Mouse (Mus musculus) kidney, adult 18-20 months (tissue): ENCODE results near the gene 2300002M23Rik.
A peak's percentile ranks its signal among the peaks of the same experiment; 100 is the strongest.

ENCODE experiments used
- DNase-seq: peaks from one replicate; pipeline ENCODE4 v3.0.0; 2021

The 2300002M23Rik gene

DNA sequence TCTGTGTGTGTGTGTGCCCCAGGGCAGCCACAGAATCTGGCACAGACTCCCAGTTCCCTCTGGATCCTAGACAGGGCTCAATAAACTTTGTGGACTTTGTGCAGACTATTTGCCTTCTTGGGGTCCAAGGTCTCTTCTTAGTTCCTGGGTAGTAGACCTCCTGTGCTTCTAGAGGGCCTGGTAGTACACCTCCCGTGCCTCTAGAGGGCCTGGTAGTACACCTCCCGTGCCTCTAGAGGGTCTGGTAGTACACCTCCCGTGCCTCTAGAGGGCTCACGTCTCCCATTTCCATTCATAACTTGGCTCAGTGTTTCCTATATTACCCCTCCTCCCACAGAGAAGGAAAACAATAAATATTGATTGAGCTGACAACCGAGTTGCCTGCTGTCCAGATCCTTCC, 10.4 kb upstream of the 2300002M23Rik start:
- DNase-seq = peak; percentile 71

GRCm38 (mm10) chr17:35557351-35557750, 9.9 kb upstream of the 2300002M23Rik start:
- DNase-seq = no peak

- DNase-seq = no peak
These were observed 9.0 kb upstream of the 2300002M23Rik start for GRCm38 (mm10) chr17:35558216-35558615.

GRCm38 (mm10) chr17:35567767-35568166, 517 bp downstream of the 2300002M23Rik start:
- no peak for DNase-seq

- DNase-seq = no peak
These were observed 2.1 kb downstream of the 2300002M23Rik start for GRCm38 (mm10) chr17:35569091-35569944.

GRCm38 (mm10) chr17:35570836-35571235, 3.6 kb downstream of the 2300002M23Rik start:
- DNase-seq = no peak

GRCm38 (mm10) chr17:35571477-35571876, 4.2 kb downstream of the 2300002M23Rik start:
- DNase-seq = no peak

DNA sequence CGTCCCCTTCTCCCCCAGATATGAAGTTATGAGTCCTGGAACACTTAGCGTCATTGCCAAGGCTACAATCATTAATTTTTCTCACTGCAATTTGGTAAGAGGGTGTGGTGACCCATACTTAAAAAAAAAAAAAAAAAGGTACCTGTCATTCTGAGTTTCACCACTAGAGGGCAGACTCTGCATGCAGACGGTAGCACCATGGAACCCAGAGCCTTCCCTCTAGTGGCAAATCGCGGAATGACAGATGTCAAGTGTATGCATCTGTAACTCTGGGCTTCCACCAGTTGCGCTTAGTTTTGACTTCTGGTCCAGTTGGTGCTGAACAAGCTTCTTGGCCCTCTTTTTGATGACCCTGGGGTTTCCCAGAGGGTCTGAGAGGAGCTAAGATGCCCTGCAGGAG, 11.0 kb downstream of the 2300002M23Rik start:
- peak; percentile 85 for DNase-seq

- no peak for DNase-seq
These were observed 15.7 kb downstream of the 2300002M23Rik start for GRCm38 (mm10) chr17:35582900-35583299.

DNA sequence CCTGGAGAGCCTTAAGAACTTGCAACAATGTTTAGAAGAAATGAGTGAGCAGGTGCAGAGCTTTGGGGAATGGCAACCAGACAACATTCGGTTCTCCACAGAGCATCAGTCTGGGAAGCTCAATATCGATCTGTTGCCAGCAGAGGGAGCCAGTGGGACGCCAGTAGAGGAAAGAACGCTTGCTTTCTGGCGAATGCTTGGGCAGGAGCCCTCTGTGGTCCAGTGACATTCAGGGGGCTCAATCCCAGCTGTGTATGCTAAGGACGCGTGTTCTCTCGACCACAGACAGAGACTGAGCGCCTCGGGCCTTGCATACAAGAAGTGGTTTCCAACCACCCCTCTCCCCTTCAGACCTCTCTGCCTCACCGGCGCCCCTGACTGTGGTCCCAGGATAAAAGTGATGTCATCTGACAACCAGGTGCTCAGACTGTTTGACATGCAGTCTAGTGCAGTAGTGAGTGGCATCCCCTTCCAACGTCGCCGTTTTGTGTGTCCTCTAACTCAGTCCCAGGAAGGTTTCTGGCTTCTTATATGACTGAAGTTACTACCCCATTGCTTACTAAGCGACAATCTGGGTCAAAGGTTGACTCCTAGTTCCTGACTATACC, 17.2 kb downstream of the 2300002M23Rik start:
- peak; percentile 81 for DNase-seq

- DNase-seq = no peak
These were observed 20.0 kb downstream of the 2300002M23Rik start for GRCm38 (mm10) chr17:35587291-35587690.

DNA sequence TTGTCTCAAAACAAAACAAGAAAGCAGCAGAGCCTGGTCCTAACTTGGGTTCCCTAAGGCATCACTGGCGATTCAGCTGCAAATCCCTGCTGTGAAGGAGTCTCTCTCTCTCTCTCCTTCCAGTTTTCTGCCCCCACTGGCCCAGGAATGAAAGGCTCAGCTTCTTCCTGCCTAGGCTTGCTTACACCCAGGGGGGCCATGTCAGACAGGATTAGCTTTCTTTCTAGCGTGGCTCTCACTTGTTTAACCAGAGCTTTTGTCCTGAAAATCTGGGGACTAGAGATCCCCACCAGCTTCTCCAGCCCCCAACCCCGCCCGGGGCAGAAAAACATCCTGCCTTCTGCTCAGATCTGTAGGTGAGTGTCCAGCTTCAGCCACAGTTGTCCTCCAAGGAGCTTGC, 21.1 kb downstream of the 2300002M23Rik start:
- no peak for DNase-seq

DNA sequence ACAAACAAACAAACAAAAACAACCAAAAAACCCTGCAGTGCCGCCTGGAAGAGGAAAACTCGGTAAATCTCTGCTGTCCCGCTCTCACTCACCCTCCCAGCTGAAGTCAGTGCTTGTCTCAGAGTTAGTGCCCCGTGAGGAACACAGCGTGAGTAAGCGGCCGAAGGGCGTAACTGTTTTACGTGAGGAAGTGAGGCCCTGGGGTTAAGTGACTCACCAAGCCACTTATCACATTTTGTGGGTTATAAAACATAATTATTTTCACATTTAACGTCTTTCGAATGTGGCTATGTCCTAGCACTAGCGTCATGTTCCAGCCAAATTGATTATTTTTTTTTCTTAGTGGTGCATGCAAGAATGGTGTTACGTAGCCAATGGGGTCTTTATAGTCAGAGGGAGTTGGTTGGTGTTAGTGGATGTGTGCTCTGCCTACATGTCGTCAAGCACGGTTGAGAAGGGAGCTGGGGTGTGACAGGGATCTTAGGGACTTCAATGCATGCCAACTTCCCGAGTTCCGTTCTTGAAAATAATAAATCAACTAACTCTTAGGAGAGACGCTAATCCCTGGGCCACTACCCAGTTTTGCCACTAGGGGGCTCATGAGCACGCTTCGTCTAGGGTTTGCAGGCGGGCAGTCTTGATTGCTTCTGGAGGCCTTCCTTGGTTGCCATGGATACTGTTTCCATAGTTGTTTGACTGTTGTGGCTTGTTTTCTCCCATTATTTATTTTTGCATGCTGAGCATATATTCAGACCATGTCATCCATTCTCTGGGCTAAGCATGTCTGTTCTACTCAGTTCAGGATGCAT, 23.4 kb downstream of the 2300002M23Rik start:
- DNase-seq = peak; percentile 74

GRCm38 (mm10) chr17:35591219-35591578, 23.9 kb downstream of the 2300002M23Rik start:
- no peak for DNase-seq

GRCm38 (mm10) chr17:35591731-35592130, 24.5 kb downstream of the 2300002M23Rik start:
- DNase-seq = no peak

DNA sequence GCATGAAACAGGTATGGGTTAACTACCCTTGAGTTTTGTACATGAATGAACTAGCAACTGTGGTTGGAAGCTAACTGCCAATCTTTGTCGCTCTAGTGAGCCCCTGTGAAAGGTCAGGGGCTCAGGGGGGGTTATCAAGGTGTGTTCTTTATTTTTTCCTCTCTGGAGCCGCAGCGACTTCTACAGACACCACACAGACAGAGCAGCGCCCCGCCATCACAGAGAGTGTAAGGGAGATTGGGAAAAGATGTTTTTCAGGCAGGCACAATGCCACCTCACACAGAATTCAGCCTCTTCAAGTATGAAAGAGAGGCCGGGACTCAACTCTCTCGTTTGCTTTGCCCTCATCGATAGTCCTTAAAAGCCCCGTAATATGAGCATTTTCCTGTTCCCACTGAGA, 24.9 kb downstream of the 2300002M23Rik start:
- no peak for DNase-seq

- no peak for DNase-seq
These were observed 26.5 kb downstream of the 2300002M23Rik start for GRCm38 (mm10) chr17:35593786-35594185.

GRCm38 (mm10) chr17:35594456-35594855, 27.2 kb downstream of the 2300002M23Rik start:
- no peak for DNase-seq

GRCm38 (mm10) chr17:35597399-35597798, 30.1 kb downstream of the 2300002M23Rik start:
- DNase-seq = no peak

- no peak for DNase-seq
These were observed 34.0 kb downstream of the 2300002M23Rik start, which contains the start of gene Sfta2 for GRCm38 (mm10) chr17:35601249-35601648. TSS of gene Sfta2 (plus strand) at chr17:35601549.

DNA sequence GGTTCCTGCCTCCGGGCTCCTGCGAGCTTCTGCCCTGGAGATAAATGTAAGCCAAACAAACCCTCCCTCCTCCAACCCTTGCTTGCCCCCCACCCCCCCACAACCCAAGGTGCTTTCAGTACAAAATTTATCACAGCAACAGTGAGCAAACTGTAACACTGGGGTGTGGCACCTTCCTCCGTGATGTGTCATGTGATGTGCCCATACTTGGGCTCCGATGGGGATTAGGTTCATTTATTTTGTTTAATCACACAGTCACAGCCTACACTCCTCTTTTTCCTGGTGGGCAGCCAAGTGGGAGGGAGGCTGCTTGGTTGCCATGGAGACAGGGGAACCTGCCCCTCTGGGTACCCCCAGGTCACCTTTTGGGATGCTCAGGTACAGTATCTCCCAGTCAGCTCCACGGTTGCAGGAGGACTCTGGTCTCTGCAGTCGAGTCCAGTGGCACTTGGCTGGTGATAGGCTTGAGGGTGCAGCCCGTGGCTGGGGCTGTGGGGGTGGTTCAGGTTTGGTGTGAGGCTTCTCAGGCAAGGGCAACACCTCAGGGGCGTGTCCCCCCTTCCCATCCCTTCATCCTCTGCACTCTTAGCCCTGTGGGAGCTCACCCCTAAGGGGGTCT, 34.6 kb downstream of the 2300002M23Rik start:
- DNase-seq = no peak

GRCm38 (mm10) chr17:35617127-35617526, 49.9 kb downstream of the 2300002M23Rik start:
- DNase-seq = no peak
